Mouse (Mus musculus) neural tube, embryonic 11.5 days (tissue): ENCODE results near the gene Meig1. TPM values are rescaled to one million over a fixed set of nuclear protein-coding genes. Genes with fewer than 3 reads are reported as not detected.
"Not testable (repeated sequence)": the region's sequence is repeated elsewhere in the genome, so short reads cannot be mapped to it uniquely, and the experiment has no call there.

Experiments
- ATAC-seq: fragments of 200-750 bp; cut with Nextera tagmentation; 2 replicates; pipeline ENCODE4 v1.8.0; 2017; ENCODE audit warnings: moderate number of reproducible peaks, mild to moderate bottlenecking, moderate TSS enrichment, moderate library complexity; ENCODE audit not compliant: insufficient read depth, low FRiP score, low TSS enrichment
- DNase-seq: peaks from one replicate; pipeline ENCODE4 v3.0.0-alpha.2; 2015; ENCODE audit warnings: low spot score
- H3K27ac ChIP-seq: fragments of 300-500 bp; sonication (generic); 2 replicates; pipeline ENCODE4 v1.5.1; 2014; ENCODE audit warnings: low read depth, mild to moderate bottlenecking, low read length
- H3K27me3 ChIP-seq: fragments of 300-500 bp; sonication (generic); 2 replicates; pipeline ENCODE4 v1.6.1; 2014; ENCODE audit warnings: mild to moderate bottlenecking, low read length, mixed read lengths; ENCODE audit not compliant: control insufficient read depth, insufficient read depth
- H3K36me3 ChIP-seq: fragments of 300-500 bp; sonication (generic); 2 replicates; pipeline ENCODE4 v1.6.1; 2014; ENCODE audit warnings: mild to moderate bottlenecking, low read length, moderate library complexity, mixed read lengths; ENCODE audit not compliant: control insufficient read depth, insufficient read depth
- H3K4me1 ChIP-seq: fragments of 300-500 bp; sonication (generic); 2 replicates; pipeline ENCODE4 v1.6.1; 2014; ENCODE audit warnings: low read length, mixed read lengths; ENCODE audit not compliant: control insufficient read depth, insufficient read depth
- H3K4me2 ChIP-seq: fragments of 300-500 bp; sonication (generic); 2 replicates; pipeline ENCODE4 v1.6.1; 2014; ENCODE audit warnings: low read depth, mild to moderate bottlenecking, moderate library complexity
- H3K4me3 ChIP-seq: fragments of 300-500 bp; sonication (generic); 2 replicates; pipeline ENCODE4 v1.5.1; 2014; ENCODE audit warnings: low read depth, low read length
- H3K9ac ChIP-seq: fragments of 300-500 bp; sonication (generic); 2 replicates; pipeline ENCODE4 v1.6.1; 2014; ENCODE audit warnings: mild to moderate bottlenecking, low read length
- H3K9me3 ChIP-seq: fragments of 300-500 bp; sonication (generic); 2 replicates; pipeline ENCODE4 v1.6.1; 2016; ENCODE audit warnings: low read length; ENCODE audit not compliant: control insufficient read depth
- WGBS: fragments of 180-500 bp; shearing (Covaris S2); extraction: QIAGEN DNeasy Blood & Tissue Kit; methylation state at CpG from one replicate; pipeline ENCODE4 v1.1.7; 2014; 5-methylcytosine and 5-hydroxymethylcytosine counted together
- polyA plus RNA-seq: library from polyadenylated mRNA; unstranded; fragments of >200 nt; fragmentation: Nextera tagmentation; extraction: Ambion mirVana; gene quantifications from 2 replicates; pipeline ENCODE4 v1.2.1, GENCODE M21; 2014

The Meig1 gene
- polyA plus RNA-seq, 1 experiment from 2014 or later, result not detected

DNA sequence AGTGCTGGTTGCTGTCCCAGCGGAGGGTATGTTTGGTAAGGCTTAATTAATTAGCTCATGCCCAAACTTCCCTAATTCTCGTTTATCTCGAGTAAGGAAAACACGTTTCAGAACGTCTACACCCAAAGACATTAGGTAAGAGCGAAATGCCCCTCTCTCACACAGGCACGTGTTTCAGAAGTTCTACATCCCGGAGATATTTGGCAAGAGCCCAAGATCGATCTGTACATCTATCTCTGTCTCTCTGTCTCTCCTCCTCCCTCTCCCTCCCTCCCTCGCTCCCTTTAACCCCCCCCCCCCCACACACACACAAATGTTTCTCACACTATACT, 2.1 kb upstream of the Meig1 start:
- no peak for DNase-seq
- peak overlapping the region; percentile 47 for H3K9ac ChIP-seq
- H3K4me3 ChIP-seq, result peak overlapping the region; percentile 52
- no peaks in the 10 kb centered on the region for H3K36me3 ChIP-seq
- H3K4me2 ChIP-seq, result peak overlapping the region; percentile 79
- H3K9me3 ChIP-seq, result no peaks in the 10 kb centered on the region
- H3K27me3 ChIP-seq, result no peaks in the 10 kb centered on the region
- no peak overlapping the region for H3K27ac ChIP-seq
- WGBS, result 17% methylated on average over 10 of the region's 10 CpGs
- ATAC-seq, result no peak
- peaks cover 3% of the 10 kb centered on the region; the same call in 1 of the 2 replicates for H3K4me1 ChIP-seq

DNA sequence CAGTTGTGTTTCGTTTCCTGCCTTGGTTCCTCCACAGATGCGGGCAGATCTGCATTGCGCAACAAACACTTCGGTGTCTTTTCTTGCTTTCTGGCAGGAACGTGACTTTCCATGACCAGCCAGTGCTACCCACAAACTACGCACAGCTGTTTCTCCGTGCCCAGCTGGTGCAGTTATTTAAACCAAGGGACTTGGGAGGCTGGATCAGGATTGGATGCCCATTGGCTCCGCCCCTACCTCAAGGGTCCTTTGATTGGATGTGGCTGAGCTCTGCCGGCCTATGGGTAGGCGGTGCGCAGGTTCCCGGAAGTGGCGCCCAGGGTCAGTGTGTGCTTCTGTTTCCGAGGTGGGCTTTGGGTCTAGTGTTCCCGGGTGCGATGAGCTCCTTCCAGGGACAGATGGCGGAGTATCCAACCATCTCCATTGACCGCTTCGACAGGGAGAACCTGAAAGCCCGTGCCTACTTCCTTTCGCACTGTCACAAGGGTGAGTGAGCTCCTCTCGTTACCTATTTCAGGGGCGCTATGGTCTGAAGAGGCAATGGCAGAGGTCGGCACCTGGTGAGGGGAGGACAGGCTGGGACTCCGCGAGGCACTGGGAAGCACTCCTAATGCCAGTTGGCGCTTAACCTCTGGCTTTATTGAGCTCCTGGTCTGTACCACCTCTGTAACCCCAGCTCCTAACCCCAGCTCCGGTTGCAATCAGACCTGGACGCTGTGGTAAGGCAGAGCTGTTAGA, 1.6 kb upstream of the Meig1 start, which contains the start of gene Dclre1c:
Gene Dclre1c, plus strand, starts transcription at position 291 of the 738 bp plus-strand sequence.
- WGBS, result under 1% methylated on average over 29 of the region's 29 CpGs
- H3K9ac ChIP-seq, result peak within 1 kb of the TSS; percentile 47
- no peaks in the 10 kb centered on the region for H3K9me3 ChIP-seq
- H3K27ac ChIP-seq, result no peak within 1 kb of the TSS
- H3K4me3 ChIP-seq, result peak within 1 kb of the TSS; percentile 52
- peak within 1 kb of the TSS; percentile 79 for H3K4me2 ChIP-seq
- peaks cover 3% of the 10 kb centered on the region; the same call in 1 of the 2 replicates for H3K4me1 ChIP-seq
- DNase-seq (peak; percentile 92), ATAC-seq (peak; percentile 97)
- no peaks in the 10 kb centered on the region for H3K27me3 ChIP-seq
- no peaks in the 10 kb centered on the region for H3K36me3 ChIP-seq

DNA sequence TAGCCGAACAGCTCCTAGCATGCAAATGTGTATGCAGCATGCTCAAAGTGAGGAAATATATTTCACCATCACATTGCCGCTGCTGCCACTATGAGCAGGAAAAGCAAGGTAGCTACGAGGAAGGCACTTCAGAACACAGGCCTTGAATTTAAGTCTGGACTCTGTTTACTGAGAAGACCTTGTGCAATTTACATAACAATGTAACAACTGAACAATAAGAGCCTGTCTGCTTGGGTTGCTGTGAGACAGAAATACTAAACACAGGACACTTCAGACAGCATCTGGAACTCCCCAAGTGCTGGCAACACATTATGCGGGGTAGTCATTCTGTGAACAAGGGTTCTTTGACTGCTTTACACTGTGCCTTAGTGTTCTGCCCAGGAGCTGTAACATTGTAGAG, 2.3 kb downstream of the Meig1 start:
- Histone ChIP-seq H3K4me3 (no peak overlapping the region), H3K4me1 (peaks cover 3% of the 10 kb centered on the region; the same call in 1 of the 2 replicates), H3K4me2 (no peak overlapping the region), H3K9ac (no peak overlapping the region), H3K27ac (no peak overlapping the region), H3K9me3 (no peaks in the 10 kb centered on the region), H3K36me3 (no peaks in the 10 kb centered on the region), H3K27me3 (no peaks in the 10 kb centered on the region)
- 53% methylated on average over 4 of the region's 4 CpGs for WGBS
- DNase-seq (peak; percentile 21), ATAC-seq (peak; percentile 11; the same call in 1 of the 2 replicates)

DNA sequence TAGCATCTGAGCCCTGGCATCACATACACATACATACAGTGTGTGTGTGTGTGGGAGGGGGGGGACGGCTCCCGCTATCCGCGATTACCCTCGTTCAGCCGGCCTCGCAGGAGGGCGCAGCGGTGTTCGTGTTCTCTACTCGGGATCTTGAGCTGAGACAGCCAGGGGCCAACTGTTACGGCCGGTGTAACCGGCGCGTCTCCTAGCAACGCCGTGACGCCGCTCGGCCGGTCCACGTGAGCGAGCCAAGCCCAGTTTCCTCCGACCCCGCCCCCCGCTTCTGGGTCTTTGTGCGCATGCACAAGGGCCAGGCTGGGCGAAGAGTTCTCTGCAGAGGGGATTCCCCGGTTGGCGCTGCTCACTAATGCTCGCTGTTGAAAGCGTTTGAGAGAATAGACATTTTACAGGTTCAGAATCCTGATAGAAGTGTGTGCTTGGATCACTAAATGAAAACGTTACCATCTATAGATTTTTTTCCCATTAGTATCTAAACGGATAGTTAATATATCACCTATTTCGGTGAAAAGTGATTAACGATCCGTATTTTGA, 3.5 kb downstream of the Meig1 start:
- Histone ChIP-seq H3K27ac (no peak overlapping the region), H3K9ac (no peak overlapping the region), H3K4me1 (peaks cover 3% of the 10 kb centered on the region; the same call in 1 of the 2 replicates), H3K36me3 (no peaks in the 10 kb centered on the region), H3K4me2 (peak overlapping the region; percentile 65), H3K27me3 (no peaks in the 10 kb centered on the region), H3K4me3 (peak overlapping the region; percentile 43), H3K9me3 (no peaks in the 10 kb centered on the region)
- under 1% methylated on average over 38 of the region's 38 CpGs for WGBS
- DNase-seq (peak; percentile 97), ATAC-seq (peak; percentile 91)

DNA sequence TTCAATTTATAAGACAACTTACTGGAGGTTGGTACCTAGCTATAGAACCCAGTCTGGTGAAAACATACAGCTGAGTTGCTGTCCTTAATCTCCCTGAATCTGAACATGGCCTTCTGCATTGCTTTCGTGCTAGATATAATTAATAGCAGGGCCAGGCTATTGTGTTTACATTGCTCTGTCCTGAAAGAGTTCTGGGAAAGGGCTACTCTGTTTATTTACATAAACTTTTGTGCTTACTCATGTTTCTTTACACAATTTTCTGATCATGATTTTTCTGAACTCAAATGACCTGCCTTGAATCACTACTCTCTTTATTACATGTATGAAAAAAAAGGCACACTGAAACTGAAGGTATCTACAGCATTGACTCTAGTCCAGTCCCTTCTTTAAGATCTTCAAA, 6.8 kb downstream of the Meig1 start:
- Histone ChIP-seq H3K4me2 (no peak overlapping the region), H3K27ac (no peak overlapping the region), H3K27me3 (no peaks in the 10 kb centered on the region), H3K36me3 (no peaks in the 10 kb centered on the region), H3K9ac (no peak overlapping the region), H3K4me1 (peaks cover 3% of the 10 kb centered on the region; the same call in 1 of the 2 replicates), H3K9me3 (no peaks in the 10 kb centered on the region), H3K4me3 (no peak overlapping the region)
- DNase-seq (no peak), ATAC-seq (no peak)
- WGBS, result 69% methylated on average over 1 of the region's 1 CpGs

DNA sequence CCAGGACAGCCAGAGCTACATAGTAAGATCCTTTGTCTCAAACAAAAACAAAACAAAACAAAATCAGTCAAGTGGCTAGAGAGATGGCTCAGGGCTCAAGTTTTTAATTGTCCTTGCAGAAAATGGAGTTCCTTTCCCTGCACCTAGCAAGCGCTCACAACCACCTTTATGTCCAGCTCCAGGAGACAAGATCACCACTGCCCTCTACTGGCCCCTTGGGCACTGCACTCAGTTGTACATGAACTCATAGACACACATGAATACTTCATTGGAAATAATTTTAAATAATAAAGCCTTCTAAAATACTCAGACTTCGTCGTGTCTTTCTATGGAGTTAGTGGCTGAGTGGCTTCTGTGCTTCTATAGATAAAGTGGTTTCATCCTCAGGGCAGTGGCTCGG, 8.2 kb downstream of the Meig1 start:
- Histone ChIP-seq H3K4me2 (no peak overlapping the region), H3K4me3 (no peak overlapping the region), H3K9ac (no peak overlapping the region), H3K27me3 (no peaks in the 10 kb centered on the region), H3K9me3 (no peaks in the 10 kb centered on the region), H3K4me1 (no peaks in the 10 kb centered on the region), H3K27ac (no peak overlapping the region), H3K36me3 (no peaks in the 10 kb centered on the region)
- DNase-seq (peak; percentile 65), ATAC-seq (no peak)
- 34% methylated on average over 4 of the region's 4 CpGs for WGBS

DNA sequence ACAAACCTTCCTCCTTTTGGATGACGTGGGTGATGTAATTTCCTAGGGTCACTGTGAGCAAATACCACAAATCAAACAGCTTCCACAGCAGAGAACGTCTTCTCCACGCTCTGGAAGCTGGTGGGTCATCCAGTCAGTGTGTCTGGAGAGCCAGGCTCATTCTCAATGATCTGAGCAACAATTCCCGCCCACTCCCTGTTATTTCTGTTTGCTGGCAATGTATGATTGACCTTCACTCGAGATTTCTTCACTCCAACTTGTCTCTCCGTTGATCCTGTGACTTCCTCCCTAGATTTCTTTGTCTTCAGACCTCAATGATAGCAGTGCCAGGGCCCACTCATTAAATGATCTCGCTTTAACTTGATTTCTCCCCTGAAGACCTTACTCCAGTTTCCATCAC, 14.7 kb downstream of the Meig1 start:
- DNase-seq, result no peak
- WGBS, result 79% methylated on average over 7 of the region's 7 CpGs
- Histone ChIP-seq H3K9me3 (no peaks in the 10 kb centered on the region), H3K27me3 (no peaks in the 10 kb centered on the region), H3K4me2 (no peak overlapping the region), H3K27ac (no peak overlapping the region), H3K4me3 (no peak overlapping the region), H3K9ac (no peak overlapping the region), H3K4me1 (no peaks in the 10 kb centered on the region), H3K36me3 (no peaks in the 10 kb centered on the region)
- ATAC-seq, result no peak

DNA sequence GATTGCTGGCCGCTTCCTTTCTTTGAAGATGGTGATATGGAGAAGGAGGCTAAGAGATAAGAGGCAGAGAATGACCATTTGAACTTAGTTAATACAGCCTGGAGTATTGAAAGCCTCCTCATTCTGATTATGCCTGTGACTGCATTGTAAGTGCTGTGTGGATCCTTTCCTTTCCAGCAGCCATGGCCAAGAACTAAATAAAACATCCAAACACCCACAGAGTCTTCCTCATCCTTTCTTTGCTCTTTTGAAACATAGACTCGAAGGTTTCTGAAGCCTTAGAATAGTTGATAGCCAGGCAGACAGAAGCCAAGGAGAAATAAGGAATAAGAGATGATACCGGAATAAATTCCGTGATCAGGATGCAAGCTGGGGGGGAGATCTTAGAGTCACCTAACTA, 16.5 kb downstream of the Meig1 start:
- H3K9me3 ChIP-seq, result no peaks in the 10 kb centered on the region
- no peak for DNase-seq
- H3K4me3 ChIP-seq, result no peak overlapping the region
- H3K27me3 ChIP-seq, result no peaks in the 10 kb centered on the region
- H3K4me2 ChIP-seq, result no peak overlapping the region
- H3K4me1 ChIP-seq, result no peaks in the 10 kb centered on the region
- no peaks in the 10 kb centered on the region for H3K36me3 ChIP-seq
- no peak for ATAC-seq
- no peak overlapping the region for H3K9ac ChIP-seq
- WGBS, result 88% methylated on average over 4 of the region's 4 CpGs
- H3K27ac ChIP-seq, result no peak overlapping the region

DNA sequence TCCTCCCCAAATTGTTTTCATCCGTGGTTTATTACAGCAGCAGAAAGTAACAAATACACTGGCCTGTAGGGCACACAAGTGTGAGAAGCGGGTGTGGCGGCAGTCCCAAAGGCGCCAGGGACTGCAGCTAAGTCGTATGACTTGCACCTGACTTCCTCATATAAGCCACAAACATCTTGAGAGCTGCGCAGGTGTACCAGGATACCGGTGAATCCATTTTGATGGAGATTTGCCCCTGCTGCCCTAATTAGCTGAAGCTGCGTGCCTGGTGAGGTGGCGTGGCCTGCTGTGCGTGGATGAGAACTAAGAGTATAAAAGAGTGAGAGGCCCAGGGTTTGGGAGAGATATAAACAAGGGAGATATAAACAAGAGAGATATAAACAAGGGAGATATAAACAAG, 25.3 kb downstream of the Meig1 start, which contains the start of gene Olah:
Gene Olah, minus strand, starts transcription at position 101 of the 400 bp plus-strand sequence.
- H3K36me3 ChIP-seq, H3K9me3 ChIP-seq: not testable (repeated sequence)

More for the DNA sequence above, 25.3 kb downstream of the Meig1 start, which contains the start of gene Olah:
- H3K4me1 ChIP-seq, H3K4me3 ChIP-seq, H3K9ac ChIP-seq, H3K4me2 ChIP-seq, DNase-seq, ATAC-seq, H3K27me3 ChIP-seq, H3K27ac ChIP-seq: not testable (repeated sequence)
- WGBS, result 63% methylated on average over 10 of the region's 10 CpGs
